Mouse (Mus musculus) cortical plate, adult 2 months (tissue): ENCODE measurements at regions not wholly inside any gene's neighbourhood (a gene's known extent, or its start where the extent isn't known, plus 50 kb on each side); places are given as distances from the start of the nearest gene placed in this dataset.

ENCODE experiments used
- CTCF ChIP-seq: fragments of 200-500 bp; IDR thresholded peaks from 2 replicates; pipeline ENCODE4 v1.5.1; 2011; ENCODE audit warnings: mild to moderate bottlenecking, control low read depth, low read length; ENCODE audit not compliant: insufficient read depth; ENCODE audit errors: extremely low read depth
- POLR2A ChIP-seq: fragments of 200-500 bp; IDR thresholded peaks from 2 replicates; pipeline ENCODE4 v1.6.1; 2011; ENCODE audit warnings: mild to moderate bottlenecking, low read length, control low read depth; ENCODE audit not compliant: insufficient read depth; ENCODE audit errors: extremely low read depth

DNA sequence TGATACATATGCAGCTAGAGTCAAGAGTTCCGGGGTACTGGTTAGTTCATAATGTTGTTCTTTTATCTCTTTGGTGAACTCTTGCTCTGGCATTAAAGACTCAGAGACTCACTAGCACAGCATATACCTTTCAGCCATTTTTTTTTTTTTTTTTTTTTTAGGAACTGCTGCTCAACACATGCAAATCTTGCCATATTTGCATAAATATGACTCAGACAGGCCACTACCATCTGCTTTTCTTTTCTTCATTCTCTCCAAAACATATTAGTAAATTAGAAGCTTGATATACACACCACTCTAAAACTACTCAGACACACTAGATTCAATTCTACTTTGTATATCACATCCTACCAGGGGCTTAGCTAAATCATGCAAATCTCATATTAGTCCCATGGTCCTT lies 464.3 kb downstream of the Plxdc2 start:
- TF ChIP-seq POLR2A, result no peak
- TF ChIP-seq CTCF, result no peak
